Mouse (Mus musculus) left cerebral cortex, postnatal 4 days (tissue): ENCODE measurements at regions not wholly inside any gene's neighbourhood (a gene's known extent, or its start where the extent isn't known, plus 50 kb on each side); places are given as distances from the start of the nearest gene placed in this dataset.
A peak's percentile ranks its signal among the peaks of the same experiment; 100 is the strongest.

Experiments
- DNase-seq: peaks from one replicate; pipeline ENCODE4 v3.0.0-alpha.2; 2022
- intact Hi-C: fragments of 180-260 bp; cut with DNase I; formaldehyde crosslinking; loops from one replicate; pipeline ENCODE4 v1.15.1; 2025

DNA sequence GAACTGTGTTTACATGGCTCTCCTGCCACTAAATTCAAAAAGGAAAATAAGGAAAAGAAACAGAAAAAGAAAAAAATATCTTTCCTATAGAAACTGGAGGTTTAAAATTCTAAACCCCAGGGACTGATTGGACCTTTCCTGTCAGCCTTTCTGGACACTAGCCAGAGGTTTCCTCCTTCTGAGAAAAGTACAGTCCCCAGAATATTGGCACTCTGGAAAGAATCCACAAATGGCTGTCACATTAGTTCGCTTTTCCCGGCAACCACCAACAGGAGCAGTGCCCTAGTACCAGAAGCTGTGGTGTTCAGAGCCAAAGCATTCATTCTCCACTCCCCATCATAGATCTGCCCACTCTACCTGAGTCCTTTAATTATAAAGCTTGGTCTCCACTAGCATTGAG is 258.8 kb downstream of the Icos start:
- DNase-seq: no peak
- intact Hi-C loops: no loop called here

- no peak for DNase-seq
- intact Hi-C loops: no loop called here
Observed at GRCm38 (mm10) chr1:61238668-61239067, 260.9 kb downstream of the Icos start.

DNA sequence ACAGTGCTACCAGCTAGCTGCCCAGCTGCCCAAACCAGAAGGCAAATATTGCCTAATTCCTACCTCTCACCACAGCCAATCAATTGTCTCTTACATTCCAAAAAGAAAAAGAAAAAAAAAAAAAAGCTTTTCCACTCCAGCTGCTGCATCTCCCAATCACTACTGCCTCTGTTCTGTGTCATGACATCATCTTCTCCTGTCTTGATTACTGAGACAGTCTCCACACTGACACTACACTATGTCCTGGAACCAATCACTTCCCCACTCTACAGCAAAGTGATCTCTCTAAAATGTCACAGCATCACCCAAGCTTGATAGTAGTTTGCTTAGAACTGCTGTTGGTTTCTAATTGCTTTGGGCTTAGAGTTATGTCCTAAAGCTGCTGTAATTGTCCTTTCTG is 279.8 kb downstream of the Icos start:
- DNase-seq: no peak
- intact Hi-C loops: no loop called here

DNA sequence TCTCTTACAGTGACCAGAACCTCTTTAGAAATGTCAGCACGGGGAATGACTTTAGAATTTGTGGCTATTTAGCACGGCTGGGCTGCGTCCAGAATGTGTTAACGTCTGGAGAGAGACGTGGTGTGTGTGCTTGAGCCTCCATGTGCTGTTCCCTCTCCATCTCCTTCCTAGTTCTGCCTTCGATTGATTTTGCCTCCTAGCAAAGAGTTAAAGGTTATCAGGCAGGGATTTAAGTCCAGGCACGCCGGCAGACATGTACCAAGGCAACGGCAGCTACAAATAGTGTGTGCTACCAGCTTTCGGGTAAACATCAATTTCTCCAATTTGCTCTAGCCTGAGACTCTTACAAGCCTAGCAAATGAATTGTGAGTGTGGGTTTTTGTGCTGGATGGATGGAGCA is 285.7 kb downstream of the Icos start:
- intact Hi-C loops: no loop called here
- no peak for DNase-seq

DNA sequence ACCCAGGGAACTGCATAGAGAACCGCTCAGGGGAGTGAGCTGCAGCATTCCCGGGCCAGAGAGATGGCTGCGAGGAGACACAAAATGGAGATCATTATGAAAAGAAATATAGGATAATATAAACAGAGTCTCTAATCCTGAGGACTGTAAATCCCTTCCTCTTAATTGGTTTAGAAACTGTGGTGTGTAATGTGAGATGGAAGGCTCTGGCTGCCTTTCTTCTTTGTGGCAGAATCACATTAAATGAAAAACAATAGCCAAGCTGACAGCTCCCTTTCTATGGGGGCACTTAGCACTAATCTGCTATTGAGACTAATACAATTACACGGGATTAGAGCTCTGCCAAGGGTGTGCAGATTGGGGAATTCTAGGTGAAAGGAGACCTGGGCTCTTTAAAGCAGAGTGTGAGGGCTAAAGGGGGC is 288.0 kb downstream of the Icos start:
- no peak for DNase-seq
- intact Hi-C loops: no loop called here

DNA sequence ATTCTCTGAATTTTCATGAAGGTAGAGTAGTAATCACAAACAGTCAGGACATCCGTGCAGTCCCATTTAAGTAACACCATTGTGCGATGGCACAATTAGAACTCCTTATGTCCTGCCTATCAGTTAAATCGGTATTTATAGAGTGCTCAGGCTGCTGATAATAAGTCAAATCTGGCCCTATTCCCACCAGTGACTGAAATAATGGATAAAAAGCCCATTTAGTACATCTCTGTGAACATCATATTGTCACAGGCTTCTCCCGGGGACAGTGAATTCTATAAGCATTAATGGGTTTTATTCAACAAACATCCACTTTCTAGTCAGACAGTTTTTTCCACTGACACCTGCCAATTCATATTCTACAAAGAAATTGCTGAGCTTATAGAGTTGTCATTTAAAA is 296.1 kb downstream of the Icos start:
- intact Hi-C loops: no loop called here
- DNase-seq: no peak

GRCm38 (mm10) chr1:61274244-61274643 is 296.5 kb downstream of the Icos start:
- DNase-seq: no peak
- intact Hi-C loops: no loop called here

GRCm38 (mm10) chr1:61277170-61277710 is 299.5 kb downstream of the Icos start:
- no peak for DNase-seq
- intact Hi-C loops: no loop called here

- intact Hi-C loops: no loop called here
- DNase-seq: no peak
Observed at GRCm38 (mm10) chr1:61288185-61288584, 310.5 kb downstream of the Icos start.

- DNase-seq: no peak
- intact Hi-C loops: no loop called here
Observed at GRCm38 (mm10) chr1:61288946-61289345, 311.2 kb downstream of the Icos start.

GRCm38 (mm10) chr1:61289552-61289951 is 311.8 kb downstream of the Icos start:
- intact Hi-C loops: no loop called here
- DNase-seq: no peak

DNA sequence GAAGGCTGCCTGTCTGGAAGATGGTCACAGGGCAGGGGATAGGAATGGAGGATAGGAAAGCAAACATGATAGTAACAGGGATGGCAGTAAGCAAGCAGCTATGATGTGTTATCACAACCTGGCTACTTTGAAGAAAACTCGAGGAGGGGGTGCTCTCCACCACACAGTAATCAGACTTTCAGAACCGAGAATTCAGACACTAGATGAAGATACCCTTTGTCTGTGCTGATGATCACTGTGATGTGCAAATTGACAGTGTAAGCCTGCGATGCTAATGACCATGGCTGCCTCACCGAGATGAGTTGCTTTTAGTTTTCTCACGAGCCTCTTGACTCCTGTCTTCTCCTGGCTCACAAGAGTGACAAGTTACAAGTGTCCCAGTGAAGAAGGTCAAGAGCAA is 315.4 kb downstream of the Icos start:
- intact Hi-C loops: no loop called here
- DNase-seq: no peak

DNA sequence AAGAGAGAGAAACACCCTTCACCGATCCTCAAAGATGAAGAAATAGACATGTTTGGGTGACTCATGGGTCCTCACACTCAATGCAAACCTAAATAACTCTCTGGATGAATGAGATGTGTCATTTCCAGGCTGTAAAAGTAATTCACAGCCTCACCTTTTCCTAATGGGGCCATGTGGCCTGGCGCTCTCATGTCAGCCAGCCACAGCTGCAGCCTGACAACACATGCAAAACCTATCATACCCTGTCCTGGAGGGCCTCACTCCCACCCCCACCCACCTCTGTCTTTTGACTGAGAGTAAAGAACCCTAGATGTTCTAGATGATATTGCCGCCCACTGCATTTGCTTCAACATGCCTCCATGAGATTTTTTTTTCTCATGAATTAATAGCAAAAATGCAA is 317.5 kb downstream of the Icos start:
- no peak for DNase-seq
- intact Hi-C loops: loop anchor here (5.0 kb wide), 1 partner anchor 1412 kb away; no protein-coding TSS in a partner anchor

GRCm38 (mm10) chr1:61296831-61297230 is 319.1 kb downstream of the Icos start:
- intact Hi-C loops: loop anchor here (5.0 kb wide), 1 partner anchor 1410 kb away; no protein-coding TSS in a partner anchor
- no peak for DNase-seq

DNA sequence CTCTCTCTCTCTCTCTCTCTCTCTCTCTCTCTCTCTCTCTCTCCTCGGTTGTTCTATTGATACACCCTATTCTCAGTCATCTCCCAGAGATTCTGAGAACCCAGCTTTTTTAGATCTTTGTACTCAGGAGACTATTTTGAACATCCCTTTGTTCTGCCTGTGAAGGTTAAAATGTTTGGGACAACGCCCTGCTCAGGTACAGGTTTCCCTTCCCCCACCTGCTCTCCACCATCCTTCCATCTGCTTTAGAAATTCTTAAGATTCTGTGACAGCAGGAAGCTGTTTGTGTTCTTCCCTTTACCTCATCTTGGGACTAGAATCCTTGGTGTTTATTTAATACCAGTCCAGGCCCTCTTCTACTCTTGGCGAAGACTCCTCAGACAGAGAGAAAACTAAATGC is 319.6 kb downstream of the Icos start:
- DNase-seq: no peak
- intact Hi-C loops: loop anchor here (5.0 kb wide), 1 partner anchor 1410 kb away; no protein-coding TSS in a partner anchor

DNA sequence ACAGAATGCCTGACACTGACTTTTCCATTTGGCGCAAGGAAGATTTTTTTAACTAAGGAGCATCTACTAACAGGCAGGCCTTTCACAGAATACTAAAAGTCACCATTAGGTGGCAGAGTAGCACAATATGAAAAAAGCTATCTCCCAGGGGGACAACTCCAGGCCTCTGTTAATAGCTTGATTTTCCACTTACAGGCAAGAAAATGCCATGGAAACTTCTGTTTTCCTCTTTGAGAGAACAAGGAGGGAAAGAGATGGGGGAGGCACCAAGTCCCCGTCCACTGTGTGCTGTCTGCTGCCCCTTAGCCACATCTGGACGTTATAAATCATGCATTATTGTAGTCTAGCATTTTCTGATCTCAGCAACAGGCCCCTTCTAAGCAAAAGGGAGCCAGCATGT is 320.3 kb downstream of the Icos start:
- no peak for DNase-seq
- intact Hi-C loops: loop anchor here (5.0 kb wide), 1 partner anchor 1409 kb away; no protein-coding TSS in a partner anchor

- DNase-seq: no peak
- intact Hi-C loops: loop anchor here (5.0 kb wide), 1 partner anchor 1409 kb away; no protein-coding TSS in a partner anchor
Observed at GRCm38 (mm10) chr1:61298779-61299178, 321.1 kb downstream of the Icos start.

GRCm38 (mm10) chr1:61300491-61300890 is 322.8 kb downstream of the Icos start:
- DNase-seq: no peak
- intact Hi-C loops: no loop called here

GRCm38 (mm10) chr1:61301041-61302030 is 323.6 kb downstream of the Icos start:
- intact Hi-C loops: no loop called here
- peak; percentile 22 for DNase-seq

DNA sequence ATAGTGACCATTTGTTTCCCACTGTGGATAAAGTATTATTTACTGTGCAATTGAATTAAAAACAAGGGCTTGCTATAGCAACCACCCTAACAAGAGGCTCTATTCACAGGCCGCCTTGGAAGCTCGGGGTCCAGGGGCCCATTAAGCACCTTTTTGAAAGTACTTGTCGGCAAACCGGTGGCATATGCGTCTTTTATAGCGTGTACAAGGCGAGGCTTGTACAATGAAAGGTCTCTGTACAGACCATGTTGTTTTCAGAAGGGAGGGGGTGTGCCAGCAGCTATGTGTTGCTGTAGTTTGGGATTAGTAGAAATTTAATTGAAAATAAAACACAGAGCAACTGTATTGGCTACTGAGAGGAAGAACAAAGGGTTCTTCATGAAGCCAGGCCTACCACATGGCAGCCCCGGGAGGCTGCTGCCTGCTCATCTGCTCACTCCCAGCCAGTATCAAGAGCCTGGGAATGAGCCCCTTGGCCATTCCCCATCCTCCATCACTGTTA is 324.9 kb downstream of the Icos start:
- intact Hi-C loops: no loop called here

GRCm38 (mm10) chr1:61306296-61306695 is 328.6 kb downstream of the Icos start:
- intact Hi-C loops: no loop called here
- DNase-seq: no peak

More for the DNA sequence above, 324.9 kb downstream of the Icos start:
- no peak for DNase-seq

DNA sequence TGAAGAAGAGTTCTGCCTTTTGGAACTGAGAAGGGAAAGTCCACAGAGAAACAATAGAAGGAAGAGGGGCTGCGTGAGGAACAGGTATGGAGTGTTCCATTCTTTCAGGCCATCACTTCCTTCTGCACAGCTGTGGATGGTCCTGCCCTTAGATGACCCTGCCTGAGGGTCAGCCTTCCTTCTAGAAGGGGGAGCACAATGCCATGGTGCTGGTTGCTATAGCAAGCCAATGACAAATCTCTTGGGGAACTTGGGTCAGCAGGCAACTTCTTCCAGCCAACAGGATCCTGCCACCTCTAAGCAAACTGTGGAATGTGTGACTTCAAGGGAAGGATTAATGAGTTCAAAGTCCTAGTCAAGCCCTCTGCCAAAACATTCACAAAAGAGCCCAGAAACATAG is 329.1 kb upstream of the Pard3b start:
- intact Hi-C loops: no loop called here
- DNase-seq: no peak
